Mouse (Mus musculus) MN1 (cell line): ENCODE measurements around the gene Olfr351.

Experiments
- DNase-seq: peaks from one replicate; pipeline ENCODE4 v3.0.0-alpha.2; 2016; ENCODE audit warnings: low spot score

Gene Olfr351

GRCm38 (mm10) chr2:36862560-36862959 is at the start of gene Olfr351:
TSS of gene Olfr351 (minus strand) at chr2:36862660.
- no peak for DNase-seq

GRCm38 (mm10) chr2:36905380-36905779 is 42.9 kb upstream of the Olfr351 start, which contains the start of gene Olfr354:
TSS of gene Olfr354 (plus strand) at chr2:36905680.
- DNase-seq = no peak

GRCm38 (mm10) chr2:36897114-36897513 is 34.7 kb upstream of the Olfr351 start:
- DNase-seq = no peak

- DNase-seq = no peak
Measured at GRCm38 (mm10) chr2:36892836-36893235, 30.4 kb upstream of the Olfr351 start, which contains the start of gene Olfr353. TSS of gene Olfr353 (minus strand) at chr2:36892936.

DNA sequence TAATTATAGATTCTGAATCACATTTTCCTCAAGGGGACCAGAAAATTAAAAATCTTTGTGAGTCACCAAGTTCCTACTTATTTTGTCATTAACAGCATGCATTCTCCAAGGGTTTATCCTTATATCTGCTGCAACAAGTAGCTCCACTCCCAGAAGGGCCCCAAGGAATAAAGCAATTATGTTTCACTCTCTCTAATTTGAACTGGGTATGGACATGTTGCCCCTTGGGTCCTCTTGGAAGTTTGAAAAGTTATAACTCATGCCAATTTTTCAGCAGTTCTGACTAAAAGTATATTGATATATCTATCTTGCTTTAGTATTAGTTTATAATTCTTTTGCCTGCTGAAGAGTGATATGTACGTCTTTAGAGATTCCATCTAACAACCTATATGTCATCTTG is 5.7 kb upstream of the Olfr351 start, which contains the start of gene Olfr352:
TSS of gene Olfr352 (plus strand) at position 301 of the 400 bp plus-strand sequence.
- no peak for DNase-seq

DNA sequence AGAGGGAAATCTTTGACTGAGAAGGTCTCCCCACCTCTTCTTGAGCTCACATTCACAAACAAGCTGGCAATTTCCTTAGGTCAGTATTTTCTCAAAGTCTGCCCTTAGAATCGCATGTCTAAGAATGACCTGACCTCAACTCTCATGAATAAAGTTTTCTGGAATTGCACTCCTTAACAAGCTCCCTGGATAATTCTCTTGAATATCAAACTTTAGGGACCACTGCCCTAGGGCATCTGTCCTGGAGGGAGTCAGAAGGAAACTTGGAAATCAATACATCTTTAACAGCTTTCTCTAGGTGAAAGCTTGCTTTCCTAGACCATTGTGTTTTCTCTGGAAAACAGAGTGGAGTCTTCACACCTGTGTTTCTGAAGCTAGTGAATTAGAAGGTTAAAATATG is 16.4 kb downstream of the Olfr351 start, which contains the start of gene Olfr350:
TSS of gene Olfr350 (plus strand) at position 301 of the 400 bp plus-strand sequence.
- DNase-seq = no peak

DNA sequence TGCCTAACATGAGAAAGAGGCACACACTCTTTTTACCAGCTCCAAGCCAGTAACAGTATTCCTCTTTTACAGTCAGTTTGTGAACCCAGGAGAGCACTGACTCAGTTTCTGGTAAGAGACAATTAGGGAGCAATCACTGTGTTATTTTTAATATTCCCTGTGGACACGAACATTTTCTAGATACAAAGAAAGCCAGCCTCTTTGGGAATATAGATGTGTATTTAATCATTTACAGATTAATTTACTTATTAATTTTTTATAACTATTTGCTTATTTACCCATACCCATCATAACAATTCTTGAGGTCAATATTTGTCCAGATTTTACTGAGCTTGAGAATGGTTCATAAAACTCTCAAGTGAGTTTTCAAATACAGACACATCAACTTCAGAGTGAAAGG is 45.5 kb downstream of the Olfr351 start, which contains the start of gene Olfr3:
TSS of gene Olfr3 (minus strand) at position 101 of the 400 bp plus-strand sequence.
- no peak for DNase-seq
